Mouse (Mus musculus) forebrain, postnatal 0 days (tissue): ENCODE data around the gene Nwd2. TPM values are rescaled to one million over a fixed set of nuclear protein-coding genes. Genes with fewer than 3 reads are reported as not detected.

Source experiments
- ATAC-seq: fragments of 200-750 bp; cut with Nextera tagmentation; 2 replicates; pipeline ENCODE4 v1.8.0; 2017; ENCODE audit warnings: mild to moderate bottlenecking, moderate library complexity
- DNase-seq: peaks from one replicate; pipeline ENCODE4 v3.0.0-alpha.2; 2015
- H3K27ac ChIP-seq: fragments of 300-500 bp; sonication (generic); 2 replicates; pipeline ENCODE4 v1.5.1; 2014; ENCODE audit warnings: low read depth, mild to moderate bottlenecking, antibody characterized with exemption, low read length, moderate library complexity, mixed read lengths
- H3K27me3 ChIP-seq: fragments of 300-500 bp; sonication (generic); 2 replicates; pipeline ENCODE4 v1.6.1; 2014; ENCODE audit warnings: mild to moderate bottlenecking, low read length, mixed read lengths; ENCODE audit not compliant: insufficient read depth
- H3K36me3 ChIP-seq: fragments of 300-500 bp; sonication (generic); 2 replicates; pipeline ENCODE4 v1.6.1; 2014; ENCODE audit warnings: mild to moderate bottlenecking, moderate library complexity; ENCODE audit not compliant: insufficient read depth
- H3K4me1 ChIP-seq: fragments of 300-500 bp; sonication (generic); 2 replicates; pipeline ENCODE4 v1.6.1; 2014; ENCODE audit warnings: antibody characterized with exemption; ENCODE audit not compliant: insufficient read depth
- H3K4me2 ChIP-seq: fragments of 300-500 bp; sonication (generic); 2 replicates; pipeline ENCODE4 v1.6.1; 2014; ENCODE audit warnings: low read depth, mild to moderate bottlenecking, moderate library complexity
- H3K4me3 ChIP-seq: fragments of 300-500 bp; sonication (generic); 2 replicates; pipeline ENCODE4 v1.5.1; 2014; ENCODE audit warnings: low read depth, low read length, mixed read lengths
- H3K9ac ChIP-seq: fragments of 300-500 bp; sonication (generic); 2 replicates; pipeline ENCODE4 v1.6.1; 2014; ENCODE audit warnings: mild to moderate bottlenecking
- H3K9me3 ChIP-seq: fragments of 300-500 bp; sonication (generic); 2 replicates; pipeline ENCODE4 v1.6.1; 2016; ENCODE audit warnings: low read length
- CTCF ChIP-seq: sonication (generic); IDR thresholded peaks from 2 replicates; pipeline ENCODE4 v1.5.1; 2016; ENCODE audit warnings: antibody characterized with exemption, control low read depth, low read depth
- whole genome bisulfite sequencing: fragments of 180-500 bp; shearing (Covaris S2); extraction: QIAGEN DNeasy Blood & Tissue Kit; methylation state at CpG from one replicate; pipeline ENCODE4 v1.1.7; 2014; 5-methylcytosine and 5-hydroxymethylcytosine counted together
- polyA plus RNA-seq: library from polyadenylated mRNA; unstranded; fragments of >200 nt; fragmentation: Nextera tagmentation; extraction: Ambion mirVana; gene quantifications from 2 replicates; pipeline ENCODE4 v1.2.1, GENCODE M21; 2015
- total RNA-seq: library from RNA; depleted of rRNA; stranded (reverse); fragments of >200 nt; gene quantifications from 2 replicates; pipeline ENCODE4 v1.2.3, GENCODE M21; 2014; rRNA removed

The Nwd2 gene
- total RNA-seq (33.4 and 44.9 TPM in 2 replicates), polyA plus RNA-seq (13.2 and 16.5 TPM in 2 replicates)

DNA sequence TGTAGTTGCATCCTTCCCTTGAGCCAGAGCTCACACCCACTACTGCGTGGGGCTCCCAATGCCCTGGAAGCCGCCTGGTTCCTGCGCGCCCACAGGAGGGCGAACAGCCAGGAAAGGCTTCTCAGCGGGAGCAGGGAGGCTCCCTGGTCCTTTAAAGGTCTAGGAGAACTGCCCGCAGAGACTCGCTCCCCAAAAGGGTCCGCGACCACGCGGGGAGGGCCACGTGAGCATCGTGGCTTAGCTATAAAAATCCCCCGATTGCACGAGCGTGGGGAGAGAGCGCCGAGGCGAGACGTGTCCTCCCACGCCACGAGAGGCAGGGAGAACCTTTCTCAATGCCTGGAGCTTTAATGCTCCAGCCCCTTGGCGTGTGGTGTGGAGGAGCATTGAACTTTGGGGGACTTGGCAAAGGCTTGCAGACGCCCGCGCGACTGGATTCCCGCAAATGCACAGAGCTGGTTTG is at the start of gene Nwd2:
Nwd2 (plus strand) TSS at position 33 of the 463 bp plus-strand sequence.
- peak; percentile 46 for DNase-seq
- Histone ChIP-seq H3K4me1 (no peaks in the 10 kb centered on the region), H3K9me3 (no peaks in the 10 kb centered on the region), H3K27me3 (no peaks in the 10 kb centered on the region), H3K4me2 (peak within 1 kb of the TSS; percentile 99), H3K4me3 (peak within 1 kb of the TSS; percentile 61), H3K27ac (peak within 1 kb of the TSS; percentile 35; the same call in 1 of the 2 replicates), H3K36me3 (no peaks in the 10 kb centered on the region), H3K9ac (peak within 1 kb of the TSS; percentile 63)
- ATAC-seq: peak; percentile 38
- no peak; the same call in 1 of the 2 replicates for TF ChIP-seq CTCF
- WGBS: under 1% methylated on average over 29 of the region's 29 CpGs

DNA sequence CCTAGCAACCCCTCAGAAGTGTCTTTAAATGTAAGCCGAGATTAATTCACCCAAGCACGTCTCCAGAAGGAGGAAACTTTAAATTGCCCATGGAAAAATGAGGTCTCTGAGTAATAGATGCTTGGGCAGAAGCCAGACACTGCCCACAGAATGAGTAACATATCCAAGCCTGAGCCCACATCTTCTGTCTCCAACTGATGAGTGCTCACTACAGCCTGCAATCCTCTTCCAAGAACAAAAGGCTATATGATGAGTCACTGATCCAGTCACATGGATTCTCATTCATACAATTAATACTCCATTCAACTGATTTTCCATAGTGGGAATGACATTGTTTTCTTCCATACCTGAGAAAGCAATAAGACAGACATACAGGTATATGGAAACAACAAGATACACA is 41.5 kb upstream of the Nwd2 start:
- Histone ChIP-seq H3K4me1 (no peaks in the 10 kb centered on the region), H3K27me3 (no peaks in the 10 kb centered on the region), H3K9me3 (no peaks in the 10 kb centered on the region), H3K36me3 (no peaks in the 10 kb centered on the region), H3K27ac (no peak overlapping the region), H3K9ac (no peak overlapping the region), H3K4me3 (no peak overlapping the region), H3K4me2 (no peak overlapping the region)
- WGBS: 85% methylated on average over 2 of the region's 2 CpGs
- DNase-seq (no peak), ATAC-seq (no peak)
- no peak for TF ChIP-seq CTCF

- H3K27ac ChIP-seq: no peak overlapping the region
- 59% methylated on average over 3 of the region's 3 CpGs for WGBS
- no peaks in the 10 kb centered on the region for H3K9me3 ChIP-seq
- ATAC-seq: peak; percentile 27; the same call in 1 of the 2 replicates
- no peaks in the 10 kb centered on the region for H3K27me3 ChIP-seq
- H3K9ac ChIP-seq: no peak overlapping the region
- no peak for TF ChIP-seq CTCF
- H3K36me3 ChIP-seq: no peaks in the 10 kb centered on the region
- DNase-seq: no peak
- H3K4me1 ChIP-seq: no peaks in the 10 kb centered on the region
- H3K4me2 ChIP-seq: no peak overlapping the region
- no peak overlapping the region for H3K4me3 ChIP-seq
Observed at GRCm38 (mm10) chr5:63616792-63617668, 31.9 kb upstream of the Nwd2 start.

GRCm38 (mm10) chr5:63624123-63624522 is 24.8 kb upstream of the Nwd2 start:
- Histone ChIP-seq H3K27ac (no peak overlapping the region), H3K9ac (no peak overlapping the region), H3K4me2 (no peak overlapping the region), H3K4me1 (no peaks in the 10 kb centered on the region), H3K27me3 (no peaks in the 10 kb centered on the region), H3K9me3 (no peaks in the 10 kb centered on the region), H3K4me3 (no peak overlapping the region), H3K36me3 (no peaks in the 10 kb centered on the region)
- ATAC-seq (no peak; the same call in 1 of the 2 replicates), DNase-seq (peak; percentile 31)
- WGBS: 74% methylated on average over 3 of the region's 3 CpGs
- TF ChIP-seq CTCF: no peak

- no peaks in the 10 kb centered on the region for H3K9me3 ChIP-seq
- H3K9ac ChIP-seq: no peak overlapping the region
- H3K4me1 ChIP-seq: no peaks in the 10 kb centered on the region
- H3K27me3 ChIP-seq: no peaks in the 10 kb centered on the region
- no peak overlapping the region for H3K4me3 ChIP-seq
- no peak overlapping the region for H3K27ac ChIP-seq
- H3K36me3 ChIP-seq: no peaks in the 10 kb centered on the region
- WGBS: 45% methylated on average over 1 of the region's 1 CpGs
- TF ChIP-seq CTCF: no peak
- peak; percentile 12 for ATAC-seq
- no peak for DNase-seq
- H3K4me2 ChIP-seq: no peak overlapping the region
Observed at GRCm38 (mm10) chr5:63627832-63628530, 20.9 kb upstream of the Nwd2 start.

- H3K9ac ChIP-seq: no peak overlapping the region
- H3K36me3 ChIP-seq: no peaks in the 10 kb centered on the region
- H3K27me3 ChIP-seq: no peaks in the 10 kb centered on the region
- no peaks in the 10 kb centered on the region for H3K4me1 ChIP-seq
- H3K27ac ChIP-seq: no peak overlapping the region
- WGBS: 31% methylated on average over 3 of the region's 3 CpGs
- no peaks in the 10 kb centered on the region for H3K9me3 ChIP-seq
- no peak overlapping the region for H3K4me3 ChIP-seq
- TF ChIP-seq CTCF: no peak
- H3K4me2 ChIP-seq: no peak overlapping the region
- ATAC-seq (peak; percentile 36), DNase-seq (no peak)
Observed at GRCm38 (mm10) chr5:63628531-63628871, 20.4 kb upstream of the Nwd2 start.

- H3K27me3 ChIP-seq: no peaks in the 10 kb centered on the region
- H3K4me2 ChIP-seq: no peak overlapping the region
- no peaks in the 10 kb centered on the region for H3K9me3 ChIP-seq
- no peaks in the 10 kb centered on the region for H3K36me3 ChIP-seq
- H3K4me1 ChIP-seq: no peaks in the 10 kb centered on the region
- no peak overlapping the region for H3K4me3 ChIP-seq
- TF ChIP-seq CTCF: no peak
- no peak for ATAC-seq
- H3K9ac ChIP-seq: no peak overlapping the region
- DNase-seq: no peak
- H3K27ac ChIP-seq: no peak overlapping the region
- WGBS: 35% methylated on average over 2 of the region's 2 CpGs
Observed at GRCm38 (mm10) chr5:63634636-63635035, 14.3 kb upstream of the Nwd2 start.
